Mouse (Mus musculus) forebrain, embryonic 14.5 days (tissue): ENCODE measurements at regions not wholly inside any gene's neighbourhood (a gene's known extent, or its start where the extent isn't known, plus 50 kb on each side); places are given as distances from the start of the nearest gene placed in this dataset.

ENCODE experiments used
- ATAC-seq: fragments of 200-750 bp; cut with Nextera tagmentation; 2 replicates; pipeline ENCODE4 v1.8.0; 2017; ENCODE audit warnings: mild to moderate bottlenecking, moderate library complexity
- DNase-seq: peaks from one replicate; pipeline ENCODE4 v3.0.0-alpha.2; 2015; ENCODE audit warnings: low spot score
- H3K27ac ChIP-seq: fragments of 300-500 bp; sonication (generic); 2 replicates; pipeline ENCODE4 v1.5.1; 2014; ENCODE audit warnings: low read depth, mild to moderate bottlenecking, control low read depth, low read length, moderate library complexity
- H3K27me3 ChIP-seq: fragments of 300-500 bp; sonication (generic); replicated peaks from 2 replicates; pipeline ENCODE4 v1.6.1; 2014; ENCODE audit warnings: low read length, control low read depth, mixed read lengths; ENCODE audit not compliant: control insufficient read depth, insufficient read depth
- H3K36me3 ChIP-seq: fragments of 300-500 bp; sonication (generic); 2 replicates; pipeline ENCODE4 v1.6.1; 2014; ENCODE audit warnings: low read length, control low read depth; ENCODE audit not compliant: control insufficient read depth, insufficient read depth
- H3K4me1 ChIP-seq: fragments of 300-500 bp; sonication (generic); 2 replicates; pipeline ENCODE4 v1.6.1; 2014; ENCODE audit warnings: antibody characterized with exemption, low read length, control low read depth; ENCODE audit not compliant: control insufficient read depth, insufficient read depth
- H3K4me2 ChIP-seq: fragments of 300-500 bp; sonication (generic); 2 replicates; pipeline ENCODE4 v1.6.1; 2014; ENCODE audit warnings: mild to moderate bottlenecking, control low read depth, low read length
- H3K4me3 ChIP-seq: fragments of 300-500 bp; sonication (generic); 2 replicates; pipeline ENCODE4 v1.5.1; 2014; ENCODE audit warnings: low read depth, low read length, control low read depth
- H3K9ac ChIP-seq: fragments of 300-500 bp; sonication (generic); 2 replicates; pipeline ENCODE4 v1.6.1; 2014; ENCODE audit warnings: mild to moderate bottlenecking, low read length, control low read depth, moderate library complexity
- H3K9me3 ChIP-seq: fragments of 300-500 bp; sonication (generic); replicated peaks from 2 replicates; pipeline ENCODE4 v1.6.1; 2016; ENCODE audit warnings: low read length, control low read depth, mixed read lengths; ENCODE audit not compliant: control insufficient read depth
- WGBS: fragments of 180-500 bp; shearing (Covaris S2); extraction: QIAGEN DNeasy Blood & Tissue Kit; methylation state at CpG from one replicate; pipeline ENCODE4 v1.1.7; 2014; 5-methylcytosine and 5-hydroxymethylcytosine counted together

GRCm38 (mm10) chr17:84030699-84031098, 157.0 kb downstream of the Zfp36l2 start:
- DNase-seq (no peak), ATAC-seq (no peak)
- no peak overlapping the region for H3K4me2 ChIP-seq
- no peak overlapping the region for H3K27ac ChIP-seq
- no peak overlapping the region for H3K9ac ChIP-seq
- 85% methylated on average over 5 of the region's 5 CpGs for WGBS
- no peaks in the 10 kb centered on the region for H3K4me1 ChIP-seq
- H3K4me3 ChIP-seq = no peak overlapping the region
- H3K9me3 ChIP-seq = no peaks in the 10 kb centered on the region
- H3K36me3 ChIP-seq = no peaks in the 10 kb centered on the region
- H3K27me3 ChIP-seq = no peaks in the 10 kb centered on the region

DNA sequence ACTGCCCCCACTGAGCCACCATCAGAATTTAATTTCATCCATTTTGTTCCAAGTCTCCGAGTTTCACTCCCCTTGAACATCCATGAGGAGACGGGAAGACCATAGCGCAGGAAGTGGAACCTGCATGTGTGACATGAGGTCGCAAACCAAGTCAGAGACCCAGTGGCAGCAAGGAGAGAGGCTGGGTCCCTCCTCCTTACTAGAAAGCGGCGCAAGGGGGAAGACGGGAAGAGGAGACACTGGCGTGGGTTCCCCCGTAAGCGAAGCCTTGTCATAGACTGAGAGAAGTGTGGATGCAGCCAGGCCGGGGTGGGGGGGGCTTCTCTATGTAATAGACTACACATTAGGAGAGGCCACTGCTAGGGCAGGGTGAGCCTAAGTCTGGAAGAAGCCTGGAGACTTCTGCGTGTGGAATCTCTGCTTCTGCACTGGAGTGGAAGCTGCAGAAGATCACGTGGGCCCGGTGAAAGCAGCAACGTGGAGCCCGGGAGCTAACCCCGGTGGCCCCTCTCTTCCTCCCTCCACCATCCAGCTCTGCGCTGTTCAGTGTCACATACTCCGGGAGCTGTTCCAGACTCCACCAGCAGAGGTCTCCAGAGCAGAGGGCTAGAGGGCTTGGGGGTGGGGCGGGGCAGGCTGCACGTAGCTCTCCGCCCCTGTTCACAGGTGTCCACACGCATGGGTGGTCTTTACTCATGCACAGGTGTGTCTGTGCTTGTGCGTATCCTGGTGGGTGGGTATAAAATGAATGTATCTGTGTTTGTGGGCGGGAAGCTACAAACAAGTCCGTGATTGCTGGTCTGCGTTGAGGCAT, 159.4 kb downstream of the Zfp36l2 start:
- DNase-seq (peak; percentile 89), ATAC-seq (peak; percentile 89)
- Histone ChIP-seq H3K4me1 (no peaks in the 10 kb centered on the region), H3K27ac (no peak overlapping the region), H3K9me3 (0 out of 2 replicates have a peak, but pooled peaks cover 3% of the 10 kb centered on the region), H3K36me3 (no peaks in the 10 kb centered on the region), H3K27me3 (no peaks in the 10 kb centered on the region), H3K4me2 (peak overlapping the region; percentile 29), H3K9ac (no peak overlapping the region), H3K4me3 (no peak overlapping the region)
- 29% methylated on average over 27 of the region's 27 CpGs for WGBS

- Histone ChIP-seq H3K9ac (no peak overlapping the region), H3K36me3 (no peaks in the 10 kb centered on the region), H3K4me1 (no peaks in the 10 kb centered on the region), H3K27me3 (no peaks in the 10 kb centered on the region), H3K4me3 (no peak overlapping the region), H3K27ac (no peak overlapping the region), H3K4me2 (no peak overlapping the region), H3K9me3 (0 out of 2 replicates have a peak, but pooled peaks cover 3% of the 10 kb centered on the region)
- DNase-seq (no peak), ATAC-seq (no peak)
- WGBS = 68% methylated on average over 9 of the region's 9 CpGs
These were observed 160.5 kb downstream of the Zfp36l2 start for GRCm38 (mm10) chr17:84027275-84027674.

DNA sequence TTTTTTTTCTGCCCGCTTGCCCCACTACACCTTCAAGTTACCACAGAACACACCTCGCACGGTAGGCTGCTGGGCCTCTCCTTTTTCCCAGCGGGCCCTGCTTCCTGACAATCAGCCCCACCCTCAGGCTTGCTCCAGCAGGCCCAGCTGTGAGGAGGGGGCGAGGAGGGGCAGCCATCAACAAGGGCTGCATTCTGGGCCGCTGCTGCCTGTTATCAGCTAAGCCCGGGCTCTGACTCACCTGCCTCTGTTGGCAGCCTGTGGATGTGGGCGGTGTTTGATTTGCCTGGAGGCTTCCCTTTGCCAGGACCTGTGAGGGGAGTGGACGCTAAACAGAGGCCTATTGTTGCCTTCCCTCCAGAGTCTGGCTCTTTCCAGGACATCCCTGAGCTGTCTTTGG, 161.6 kb downstream of the Zfp36l2 start:
- DNase-seq = peak; percentile 55
- Histone ChIP-seq H3K27ac (no peak overlapping the region), H3K4me2 (no peak overlapping the region), H3K4me1 (no peaks in the 10 kb centered on the region), H3K9me3 (0 out of 2 replicates have a peak, but pooled peaks cover 3% of the 10 kb centered on the region), H3K36me3 (no peaks in the 10 kb centered on the region), H3K27me3 (no peaks in the 10 kb centered on the region), H3K4me3 (no peak overlapping the region), H3K9ac (no peak overlapping the region)
- WGBS = 16% methylated on average over 9 of the region's 9 CpGs
- ATAC-seq = no peak; the same call in 1 of the 2 replicates

- WGBS = 87% methylated on average over 7 of the region's 7 CpGs
- no peak overlapping the region for H3K27ac ChIP-seq
- no peak for DNase-seq
- H3K9me3 ChIP-seq = 0 out of 2 replicates have a peak, but pooled peaks cover 3% of the 10 kb centered on the region
- no peaks in the 10 kb centered on the region for H3K36me3 ChIP-seq
- H3K9ac ChIP-seq = no peak overlapping the region
- H3K4me3 ChIP-seq = no peak overlapping the region
- ATAC-seq = no peak
- no peak overlapping the region for H3K4me2 ChIP-seq
- H3K4me1 ChIP-seq = no peaks in the 10 kb centered on the region
- no peaks in the 10 kb centered on the region for H3K27me3 ChIP-seq
These were observed 165.4 kb downstream of the Zfp36l2 start for GRCm38 (mm10) chr17:84022358-84022757.

DNA sequence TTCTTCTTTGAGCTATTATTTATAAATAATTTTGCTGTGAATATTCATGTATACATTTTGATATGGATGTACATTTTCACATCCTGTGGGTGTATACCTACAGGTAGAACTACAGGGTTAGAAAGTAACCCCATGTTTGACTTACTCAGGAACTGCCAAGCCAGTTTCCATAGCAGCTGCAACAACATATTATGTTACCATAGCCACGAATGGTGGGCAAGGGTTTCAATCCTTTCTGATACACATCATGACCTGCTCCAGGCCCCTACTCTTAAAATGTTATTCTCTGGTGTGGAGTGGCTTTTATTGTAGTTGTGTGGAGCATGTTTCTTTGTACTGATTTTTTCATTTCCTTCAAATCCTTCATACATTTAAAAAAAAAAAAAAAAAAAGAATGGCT, 168.9 kb downstream of the Zfp36l2 start:
- H3K4me1 ChIP-seq = no peaks in the 10 kb centered on the region
- H3K9me3 ChIP-seq = no peaks in the 10 kb centered on the region
- DNase-seq (no peak), ATAC-seq (no peak)
- H3K27me3 ChIP-seq = no peaks in the 10 kb centered on the region
- no peak overlapping the region for H3K4me2 ChIP-seq
- no peak overlapping the region for H3K4me3 ChIP-seq
- no peak overlapping the region for H3K9ac ChIP-seq
- WGBS = 70% methylated on average over 1 of the region's 1 CpGs
- H3K36me3 ChIP-seq = no peaks in the 10 kb centered on the region
- no peak overlapping the region for H3K27ac ChIP-seq

DNA sequence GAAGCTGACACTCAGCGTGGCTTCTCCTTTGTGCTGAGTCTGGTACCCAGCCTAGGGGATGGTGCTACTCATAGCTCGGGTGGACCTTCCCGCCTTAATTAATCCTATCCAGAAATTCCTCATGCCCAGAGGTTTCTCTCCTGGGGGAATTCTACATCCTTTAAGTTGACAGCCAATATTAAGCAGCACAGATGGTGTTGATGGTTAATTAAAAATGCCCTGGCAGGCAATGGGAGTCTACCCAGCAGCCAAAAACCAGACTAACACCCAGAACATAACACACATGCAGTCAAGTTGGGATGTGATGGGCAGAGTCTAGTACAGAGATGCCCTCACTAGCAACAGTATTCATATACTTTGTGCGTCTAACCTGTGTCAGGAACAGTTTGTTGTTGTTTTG, 169.9 kb downstream of the Zfp36l2 start:
- no peaks in the 10 kb centered on the region for H3K9me3 ChIP-seq
- no peak for ATAC-seq
- DNase-seq = peak; percentile 58
- no peaks in the 10 kb centered on the region for H3K36me3 ChIP-seq
- H3K4me1 ChIP-seq = no peaks in the 10 kb centered on the region
- H3K4me3 ChIP-seq = no peak overlapping the region
- WGBS = 75% methylated on average over 4 of the region's 4 CpGs
- no peak overlapping the region for H3K4me2 ChIP-seq
- H3K27me3 ChIP-seq = no peaks in the 10 kb centered on the region
- no peak overlapping the region for H3K9ac ChIP-seq
- no peak overlapping the region for H3K27ac ChIP-seq

GRCm38 (mm10) chr17:84014287-84015039, 166.7 kb upstream of the Haao start:
- no peak for DNase-seq
- no peaks in the 10 kb centered on the region for H3K9me3 ChIP-seq
- H3K27me3 ChIP-seq = no peaks in the 10 kb centered on the region
- ATAC-seq = no peak
- no peaks in the 10 kb centered on the region for H3K36me3 ChIP-seq
- H3K4me3 ChIP-seq = no peak overlapping the region
- WGBS = 85% methylated on average over 12 of the region's 12 CpGs
- H3K4me2 ChIP-seq = no peak overlapping the region
- H3K9ac ChIP-seq = no peak overlapping the region
- no peaks in the 10 kb centered on the region; the same call in 1 of the 2 replicates for H3K4me1 ChIP-seq
- no peak overlapping the region for H3K27ac ChIP-seq
